In the genomic region with DNA sequence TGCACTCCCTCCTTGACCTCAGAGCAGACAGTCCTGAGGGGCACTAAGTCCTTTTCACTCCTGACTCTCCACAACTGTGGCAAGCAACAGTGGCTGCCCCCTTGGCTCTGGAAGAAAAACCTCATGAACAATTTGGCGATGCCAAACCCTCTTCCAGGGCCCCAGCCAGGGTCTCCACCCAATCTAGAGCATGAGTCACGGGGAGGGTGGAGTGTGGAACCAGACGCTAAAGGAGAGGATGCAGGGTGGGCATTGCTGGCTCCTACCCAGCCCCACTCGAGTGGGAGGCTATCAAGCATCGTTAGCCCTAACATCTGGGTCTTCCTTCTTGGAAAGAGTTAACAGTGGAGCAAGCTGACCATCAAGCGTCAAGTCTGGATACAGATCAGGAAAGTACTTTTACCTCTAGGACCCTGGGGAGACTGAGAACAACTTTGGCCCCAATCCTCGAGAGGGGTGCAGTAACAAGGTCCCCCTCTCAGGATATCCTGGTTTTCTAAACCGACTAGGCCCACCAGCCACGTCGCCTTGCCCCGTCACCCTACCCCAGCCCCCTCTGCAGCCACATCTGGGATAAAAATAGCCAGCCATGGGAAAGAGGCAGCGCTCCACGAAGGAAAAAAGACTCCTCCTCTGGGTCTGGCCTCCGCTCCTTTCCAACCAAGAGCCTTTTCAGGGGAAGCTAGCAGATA, we compare ENCODE assay signal across 1 mouse cellular context.
TF ChIP-seq lines count a peak whose summit lies in the region.

No protein-coding gene starts in this region.

TF ChIP-seq in myocyte, 11 proteins besides CTCF, POLR2A, EP300 and RAD21 (continued from another document):
- TF ChIP-seq CEBPB (IDR thresholded peaks at IDR 0.05; ENCODE audit: insufficient read depth, poor library complexity, severe bottlenecking) (no peak), POLR2AphosphoS2 (IDR thresholded peaks at IDR 0.05; ENCODE audit: insufficient read length, low read depth) (no peak), E2F4 (IDR thresholded peaks at IDR 0.05; ENCODE audit: insufficient read depth) (no peak), MAX (IDR thresholded peaks at IDR 0.05; ENCODE audit: low read depth) (no peak), TCF12 (IDR thresholded peaks at IDR 0.05; ENCODE audit: insufficient read depth, poor library complexity, severe bottlenecking) (no peak)
